Mouse (Mus musculus): Measurements from ENCODE around the gene Drc3.

- no peak for TF ChIP-seq CTCF (IDR thresholded peaks at IDR 0.05; ENCODE audit: borderline replicate concordance, insufficient read depth, low read depth, low read length)
- no peak for TF ChIP-seq POLR2A (IDR thresholded peaks at IDR 0.05; ENCODE audit: borderline replicate concordance, insufficient read depth, low read length)
Measured at GRCm38 (mm10) chr11:60367256-60367655, 14.1 kb downstream of the Drc3 start.
